Mouse (Mus musculus): ENCODE data around the gene Btf3l4. TPM values are rescaled to one million over a fixed set of nuclear protein-coding genes. Genes with fewer than 3 reads are reported as not detected.

Gene Btf3l4
- polyA plus RNA-seq (2012; rRNA removed) = 12.7 and 16.7 TPM in 2 replicates

DNA sequence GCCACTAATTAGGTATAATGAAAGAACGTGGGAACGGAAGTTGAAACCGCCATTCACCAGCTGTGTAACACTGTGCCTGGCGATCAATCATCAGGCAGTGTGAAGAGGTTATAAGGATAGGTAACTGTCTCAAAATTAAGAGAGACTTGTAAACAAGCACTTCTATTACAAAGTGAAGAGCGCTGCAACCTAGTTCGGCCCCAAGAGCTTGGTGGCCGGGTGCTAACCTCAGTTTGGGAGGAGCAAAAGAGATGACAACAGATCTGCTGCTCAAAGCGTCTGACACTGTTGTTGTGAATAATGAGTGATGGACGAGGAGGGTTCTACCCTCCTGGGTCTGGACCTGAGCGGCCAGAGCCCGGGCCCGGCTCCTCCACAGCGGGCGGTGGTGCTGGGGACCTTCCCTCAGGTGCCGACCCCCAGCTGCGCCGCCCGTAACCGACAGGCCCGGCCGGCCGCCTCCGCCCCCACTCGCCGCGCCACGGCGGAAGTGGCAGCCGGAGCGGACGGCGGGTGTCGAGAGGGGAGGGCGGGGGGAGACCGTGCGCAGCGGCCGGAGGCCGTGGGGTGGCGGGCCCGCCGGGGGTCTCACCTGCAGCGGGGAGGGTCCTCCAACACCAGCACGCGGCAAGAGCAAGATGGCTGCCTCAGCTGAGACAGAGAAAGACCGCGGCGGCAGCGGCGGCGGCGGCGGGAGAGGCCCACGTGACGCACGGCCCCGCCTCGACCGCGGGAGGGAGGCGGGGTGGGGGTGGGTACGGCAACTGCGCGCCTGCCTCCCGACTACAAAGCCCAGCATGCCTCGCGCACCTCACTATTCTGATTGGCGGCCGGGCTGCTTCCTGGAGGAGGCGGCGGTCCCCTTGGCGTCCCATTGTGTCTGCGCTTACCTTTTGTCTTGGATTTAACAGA is at the start of gene Btf3l4:
TSS of gene Btf3l4 (minus strand) at position 699 of the 912 bp plus-strand sequence.
- peaks cover 7% of the 10 kb centered on the region; the same call in 1 of the 2 replicates for H3K4me1 ChIP-seq (ENCODE audit: control insufficient read depth, insufficient read depth, low read length)
- WGBS = 1% methylated on average over 73 of the region's 73 CpGs
- peaks cover 3% of the 10 kb centered on the region; the same call in 1 of the 2 replicates for H3K36me3 ChIP-seq (ENCODE audit: control insufficient read depth, insufficient read depth, low read length)
- no peak for TF ChIP-seq CTCF (conservative IDR thresholded peaks at IDR 0.05; ENCODE audit: insufficient read depth, insufficient read length, low read depth, low read length)
- TF ChIP-seq POLR2A (IDR thresholded peaks at IDR 0.05; ENCODE audit: low read depth, low read length) = no peak
- DNase-seq = peak; percentile 95
- no peaks in the 10 kb centered on the region for H3K27me3 ChIP-seq (replicated peaks; ENCODE audit: control insufficient read depth, insufficient read depth, low read length)
- H3K4me3 ChIP-seq (ENCODE audit: insufficient read depth, low read depth, low read length) = peak within 1 kb of the TSS; percentile 76
- H3K27ac ChIP-seq (ENCODE audit: insufficient read depth, low read depth, low read length) = peak within 1 kb of the TSS; percentile 85

- Histone ChIP-seq H3K27me3 (replicated peaks; ENCODE audit: control insufficient read depth, insufficient read depth, low read length) (peaks cover 2% of the 10 kb centered on the region; the same call in 1 of the 2 replicates), H3K4me1 (ENCODE audit: control insufficient read depth, insufficient read depth, low read length) (no peaks in the 10 kb centered on the region), H3K27ac (ENCODE audit: insufficient read depth, low read depth, low read length) (no peak within 1 kb of the TSS), H3K4me3 (ENCODE audit: insufficient read depth, low read depth, low read length) (peak within 1 kb of the TSS; percentile 47; the same call in 1 of the 2 replicates), H3K36me3 (ENCODE audit: control insufficient read depth, insufficient read depth, low read length) (no peaks in the 10 kb centered on the region)
- WGBS = 2% methylated on average over 46 of the region's 46 CpGs
- peak; percentile 31 for DNase-seq
- TF ChIP-seq POLR2A (IDR thresholded peaks at IDR 0.05; ENCODE audit: low read depth, low read length) (no peak), CTCF (conservative IDR thresholded peaks at IDR 0.05; ENCODE audit: insufficient read depth, insufficient read length, low read depth, low read length) (no peak)
Observed at GRCm38 (mm10) chr4:108878963-108879822, 45.8 kb upstream of the Btf3l4 start, which contains the start of gene Rab3b. Rab3b (plus strand) TSS chr4:108879063.

DNA sequence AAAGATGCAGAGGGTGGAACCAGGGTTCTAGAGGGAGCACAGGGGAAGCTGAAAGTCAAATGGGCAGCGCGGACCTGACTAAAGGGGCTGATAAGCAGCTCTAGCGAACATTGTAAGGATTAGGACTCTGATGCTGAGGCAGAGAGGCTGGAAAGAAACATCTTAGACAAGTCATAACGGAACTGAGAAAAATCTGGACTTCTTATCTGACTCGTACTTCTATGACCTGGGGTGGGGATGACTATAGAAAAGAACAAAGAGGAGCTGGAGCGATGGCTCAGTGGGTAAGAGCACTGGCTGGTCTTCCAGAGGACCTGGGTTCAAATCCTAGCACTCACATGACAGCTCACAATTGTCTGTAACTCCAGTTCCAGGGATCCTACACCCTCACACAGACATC is 44.5 kb upstream of the Btf3l4 start:
- Histone ChIP-seq H3K27ac (ENCODE audit: insufficient read depth, low read depth, low read length) (no peak overlapping the region), H3K4me1 (ENCODE audit: control insufficient read depth, insufficient read depth, low read length) (no peaks in the 10 kb centered on the region), H3K4me3 (ENCODE audit: insufficient read depth, low read depth, low read length) (no peak overlapping the region), H3K27me3 (replicated peaks; ENCODE audit: control insufficient read depth, insufficient read depth, low read length) (peaks cover 2% of the 10 kb centered on the region; the same call in 1 of the 2 replicates), H3K36me3 (ENCODE audit: control insufficient read depth, insufficient read depth, low read length) (no peaks in the 10 kb centered on the region)
- DNase-seq = no peak
- no peak for TF ChIP-seq CTCF (conservative IDR thresholded peaks at IDR 0.05; ENCODE audit: insufficient read depth, insufficient read length, low read depth, low read length)
- TF ChIP-seq POLR2A (IDR thresholded peaks at IDR 0.05; ENCODE audit: low read depth, low read length) = no peak
- WGBS = 89% methylated on average over 6 of the region's 6 CpGs

GRCm38 (mm10) chr4:108873746-108874145 is 40.3 kb upstream of the Btf3l4 start:
- Histone ChIP-seq H3K4me1 (ENCODE audit: control insufficient read depth, insufficient read depth, low read length) (no peaks in the 10 kb centered on the region), H3K4me3 (ENCODE audit: insufficient read depth, low read depth, low read length) (no peak overlapping the region), H3K27me3 (replicated peaks; ENCODE audit: control insufficient read depth, insufficient read depth, low read length) (no peaks in the 10 kb centered on the region), H3K36me3 (ENCODE audit: control insufficient read depth, insufficient read depth, low read length) (no peaks in the 10 kb centered on the region), H3K27ac (ENCODE audit: insufficient read depth, low read depth, low read length) (no peak overlapping the region)
- no peak for DNase-seq
- WGBS = 90% methylated on average over 5 of the region's 5 CpGs
- no peak for TF ChIP-seq CTCF (conservative IDR thresholded peaks at IDR 0.05; ENCODE audit: insufficient read depth, insufficient read length, low read depth, low read length)
- TF ChIP-seq POLR2A (IDR thresholded peaks at IDR 0.05; ENCODE audit: low read depth, low read length) = no peak

DNA sequence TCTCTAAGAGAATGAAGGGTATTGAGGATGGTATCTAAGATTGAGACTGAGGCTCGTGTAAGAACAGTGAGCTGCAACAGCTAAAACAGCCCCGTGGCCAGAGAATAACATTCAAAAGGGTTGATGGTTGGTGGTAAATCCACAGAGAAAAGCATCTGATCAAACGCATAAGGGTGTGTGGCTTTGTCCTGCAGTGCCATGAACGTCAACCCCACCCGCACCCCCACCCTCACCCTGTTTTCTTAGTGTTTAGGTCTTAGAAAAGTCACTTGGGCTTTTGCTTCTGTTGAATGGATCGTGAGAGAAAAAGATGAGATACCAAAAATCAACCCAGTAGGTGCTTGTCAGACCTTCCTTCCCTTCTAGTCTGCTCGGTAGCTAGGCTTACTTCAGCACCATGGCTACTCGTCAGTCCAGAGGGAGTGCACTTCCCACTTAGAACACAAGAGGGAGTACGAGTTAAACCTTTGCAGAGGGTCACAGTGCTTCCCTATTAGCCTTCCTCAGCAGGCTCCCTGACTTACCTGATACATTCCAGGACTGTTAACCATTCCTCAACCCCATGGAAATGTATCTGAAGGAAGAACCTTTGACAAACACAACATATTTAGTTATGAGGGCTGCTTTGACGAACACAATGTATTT is 36.4 kb upstream of the Btf3l4 start:
- WGBS = 34% methylated on average over 10 of the region's 10 CpGs
- Histone ChIP-seq H3K36me3 (ENCODE audit: control insufficient read depth, insufficient read depth, low read length) (no peaks in the 10 kb centered on the region), H3K27ac (ENCODE audit: insufficient read depth, low read depth, low read length) (no peak overlapping the region), H3K4me3 (ENCODE audit: insufficient read depth, low read depth, low read length) (no peak overlapping the region), H3K4me1 (ENCODE audit: control insufficient read depth, insufficient read depth, low read length) (no peaks in the 10 kb centered on the region), H3K27me3 (replicated peaks; ENCODE audit: control insufficient read depth, insufficient read depth, low read length) (no peaks in the 10 kb centered on the region)
- TF ChIP-seq CTCF (conservative IDR thresholded peaks at IDR 0.05; ENCODE audit: insufficient read depth, insufficient read length, low read depth, low read length) (peak; percentile 97; the same call in 1 of the 2 replicates), POLR2A (IDR thresholded peaks at IDR 0.05; ENCODE audit: low read depth, low read length) (no peak)
- peak; percentile 88 for DNase-seq

DNA sequence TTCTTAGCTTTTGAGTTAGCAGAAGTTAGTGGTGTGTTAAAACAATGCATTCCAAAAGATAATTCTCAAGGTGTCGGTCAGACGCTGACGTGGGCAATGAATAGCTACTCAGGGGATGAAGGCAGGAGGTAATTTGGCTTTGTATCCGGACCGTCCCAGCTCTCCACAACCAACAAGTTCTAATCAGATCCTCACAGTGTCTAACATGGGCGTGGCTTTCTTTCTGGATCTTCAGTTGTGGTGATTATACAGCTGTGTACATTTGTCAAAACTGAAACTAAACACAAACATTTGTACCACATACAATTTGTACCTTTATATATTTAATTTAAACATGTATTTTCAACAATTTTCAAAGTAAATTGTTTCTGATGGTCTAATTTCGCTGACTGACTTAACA is 33.4 kb upstream of the Btf3l4 start:
- H3K27me3 ChIP-seq (replicated peaks; ENCODE audit: control insufficient read depth, insufficient read depth, low read length) = no peaks in the 10 kb centered on the region
- no peak overlapping the region for H3K27ac ChIP-seq (ENCODE audit: insufficient read depth, low read depth, low read length)
- H3K36me3 ChIP-seq (ENCODE audit: control insufficient read depth, insufficient read depth, low read length) = no peaks in the 10 kb centered on the region; the same call in 1 of the 2 replicates
- no peak overlapping the region for H3K4me3 ChIP-seq (ENCODE audit: insufficient read depth, low read depth, low read length)
- whole genome bisulfite sequencing = 86% methylated on average over 7 of the region's 7 CpGs
- TF ChIP-seq CTCF (conservative IDR thresholded peaks at IDR 0.05; ENCODE audit: insufficient read depth, insufficient read length, low read depth, low read length) (no peak), POLR2A (IDR thresholded peaks at IDR 0.05; ENCODE audit: low read depth, low read length) (no peak)
- no peak for DNase-seq
- no peaks in the 10 kb centered on the region for H3K4me1 ChIP-seq (ENCODE audit: control insufficient read depth, insufficient read depth, low read length)

Measured in kidney, adult 2 months (tissue).